Mouse (Mus musculus): ENCODE results near the gene Tbc1d15.

DNA sequence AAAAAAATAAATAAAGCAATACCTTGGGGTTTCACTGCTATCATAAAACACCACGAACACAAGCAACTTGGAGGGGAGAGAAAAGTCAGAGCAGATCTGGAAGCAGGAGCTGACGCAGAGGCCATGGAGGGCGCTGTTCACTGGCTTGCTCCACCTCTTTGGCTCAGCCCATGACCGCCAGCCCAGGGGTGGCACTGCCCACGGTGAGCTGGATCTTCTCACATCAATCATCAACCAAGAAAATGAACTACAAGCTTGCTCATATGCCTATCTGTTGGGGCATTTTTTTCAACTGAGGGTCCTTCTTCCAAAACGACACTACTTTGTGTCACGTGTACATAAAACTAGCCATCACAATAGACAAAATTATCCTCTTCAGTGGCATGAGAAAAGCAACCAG lies 24.7 kb downstream of the Tbc1d15 start:
- no peak for TF ChIP-seq EP300 (IDR thresholded peaks at IDR 0.05; ENCODE audit: low read depth)
- TF ChIP-seq CTCF (IDR thresholded peaks at IDR 0.05; ENCODE audit: low read depth): no peak

Measured in heart, postnatal 0 days (tissue).